Mouse (Mus musculus) thymus, postnatal 4 days (tissue): ENCODE measurements around the gene Mtr.
"Not testable (repeated sequence)": the region's sequence is repeated elsewhere in the genome, so short reads cannot be mapped to it uniquely, and the experiment has no call there.

Experiments used
- DNase-seq: peaks from one replicate; pipeline ENCODE4 v3.0.0; 2021

The Mtr gene

DNA sequence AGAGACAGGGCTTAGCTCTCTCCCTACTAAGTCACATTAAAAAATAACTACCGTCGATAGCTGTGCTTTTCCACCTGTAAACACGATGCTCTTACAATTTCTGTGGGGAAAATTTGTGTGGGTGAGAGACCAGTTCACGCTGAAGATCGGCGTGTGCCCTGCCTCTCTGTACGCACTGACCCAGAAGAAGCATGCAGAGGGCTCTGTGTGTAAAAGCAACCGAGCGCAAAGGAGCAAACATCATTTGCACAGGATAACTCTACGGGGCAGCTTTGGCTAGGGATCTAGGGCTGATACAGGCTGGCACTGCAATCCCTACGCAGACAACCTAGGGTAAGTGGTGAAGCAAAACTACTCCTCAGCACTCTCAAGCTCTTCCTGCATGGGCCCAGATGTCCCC lies 104.0 kb downstream of the Mtr start:
- no peak for DNase-seq

DNA sequence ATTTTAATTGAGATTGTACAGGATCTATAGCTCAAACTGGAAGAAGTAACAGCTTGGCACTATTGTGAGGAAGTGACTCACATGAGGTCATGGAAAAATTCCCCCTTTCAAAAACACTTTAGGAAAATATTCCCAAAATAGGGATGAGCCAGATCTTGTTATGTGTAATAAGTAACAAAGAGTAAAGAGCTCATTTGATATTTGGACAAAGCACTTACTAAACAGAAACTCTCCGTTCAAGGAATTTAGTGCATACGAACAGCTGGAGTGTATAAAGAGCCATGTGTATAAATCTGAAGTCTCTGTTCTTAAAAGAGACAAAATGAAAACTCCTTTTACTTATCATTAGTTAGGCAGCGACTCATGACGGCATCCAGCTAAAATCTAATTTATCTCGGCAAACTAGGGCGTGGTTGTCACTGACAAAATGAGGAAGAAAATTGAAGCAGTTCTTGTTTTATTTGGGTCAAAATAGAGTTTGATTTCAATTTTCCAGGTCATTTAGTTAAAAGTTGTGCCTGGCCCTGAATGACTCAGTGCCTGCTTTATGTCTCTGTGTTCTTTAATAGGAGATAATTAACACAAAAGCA lies 110.9 kb downstream of the Mtr start:
- DNase-seq = no peak

DNA sequence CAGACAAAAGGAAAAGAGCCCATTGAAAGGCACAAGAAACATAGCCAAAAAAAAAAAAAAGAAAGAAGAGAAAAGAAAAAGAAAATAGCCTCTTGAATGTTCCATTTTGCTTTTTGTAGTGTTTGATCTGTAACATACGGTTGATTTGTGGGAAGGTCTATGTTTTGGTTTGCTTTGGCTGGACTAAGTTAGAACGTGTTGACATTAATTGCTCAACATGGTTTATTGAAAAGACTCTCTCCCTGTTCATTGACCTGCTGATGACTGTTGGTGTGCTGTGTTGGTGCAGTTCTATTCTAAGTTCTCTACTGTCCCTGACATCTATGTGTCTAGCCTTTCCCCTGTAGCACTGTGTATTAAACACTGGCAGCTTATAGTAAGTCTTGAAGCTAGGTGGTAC lies 111.5 kb downstream of the Mtr start:
- DNase-seq = no peak

DNA sequence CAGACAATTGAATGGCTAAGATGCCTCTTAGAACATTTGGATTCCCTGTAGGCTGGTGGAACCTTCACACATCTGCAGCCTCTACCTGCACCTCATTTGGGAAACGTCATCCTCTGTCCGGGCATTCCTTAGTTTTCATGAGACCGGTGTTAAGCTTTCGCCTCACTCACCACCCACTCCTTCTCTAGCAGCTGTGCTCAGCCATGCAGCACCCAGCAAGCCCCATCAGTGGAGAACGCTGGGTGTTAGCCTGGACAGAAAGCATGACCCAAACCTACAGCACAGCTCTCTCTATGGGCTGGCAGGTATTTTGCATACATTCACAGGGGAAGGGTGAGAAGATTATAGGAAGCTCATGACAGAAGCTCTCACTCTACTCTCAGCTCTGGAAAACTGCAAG lies 114.6 kb downstream of the Mtr start:
- DNase-seq = no peak

- DNase-seq = not testable (repeated sequence)
These were observed 121.5 kb downstream of the Mtr start for GRCm38 (mm10) chr13:12136461-12136860.

DNA sequence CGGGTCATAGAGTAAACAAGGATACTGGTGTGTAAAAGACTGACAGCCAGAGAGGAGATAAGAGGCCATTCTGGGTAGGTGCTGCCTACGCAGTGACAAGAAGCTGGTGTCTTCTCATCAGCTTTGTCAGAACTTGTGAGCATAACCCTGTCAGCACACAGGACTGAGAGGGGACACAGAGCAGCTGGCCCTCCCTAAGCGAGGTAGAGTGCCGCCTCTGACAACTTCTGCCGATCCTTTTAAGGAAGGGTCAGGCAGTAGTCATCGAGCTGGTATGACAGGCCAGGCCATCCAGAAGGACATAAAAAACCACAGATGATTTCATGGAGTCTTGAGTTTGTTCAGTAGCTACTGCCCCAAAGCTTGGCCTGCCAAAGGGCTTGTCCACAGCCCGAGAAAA lies 124.4 kb downstream of the Mtr start:
- DNase-seq = no peak
